Mouse (Mus musculus) thymus, postnatal 4 days (tissue): ENCODE measurements around the gene Iqcf1.
"Not testable (repeated sequence)": the region's sequence is repeated elsewhere in the genome, so short reads cannot be mapped to it uniquely, and the experiment has no call there.

Experiments used
- DNase-seq: peaks from one replicate; pipeline ENCODE4 v3.0.0; 2021

Gene Iqcf1

DNA sequence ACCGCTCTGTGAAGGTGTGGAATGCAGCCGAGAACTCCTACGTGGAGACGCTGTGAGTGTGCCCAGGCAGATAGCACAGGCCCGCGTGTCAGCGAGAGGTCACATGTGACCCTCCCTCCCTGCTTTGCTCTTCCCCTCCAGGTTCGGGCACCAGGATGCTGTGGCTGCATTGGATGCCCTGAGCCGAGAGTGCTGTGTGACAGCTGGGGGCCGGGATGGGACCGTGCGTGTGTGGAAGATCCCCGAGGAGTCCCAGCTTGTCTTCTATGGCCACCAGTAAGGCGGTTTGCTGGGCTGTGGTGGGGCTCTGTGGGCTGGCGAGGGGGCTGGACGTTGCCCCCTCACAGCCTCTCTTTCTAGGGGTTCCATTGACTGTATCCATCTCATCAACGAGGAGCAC is 16.2 kb upstream of the Iqcf1 start:
- no peak for DNase-seq

DNA sequence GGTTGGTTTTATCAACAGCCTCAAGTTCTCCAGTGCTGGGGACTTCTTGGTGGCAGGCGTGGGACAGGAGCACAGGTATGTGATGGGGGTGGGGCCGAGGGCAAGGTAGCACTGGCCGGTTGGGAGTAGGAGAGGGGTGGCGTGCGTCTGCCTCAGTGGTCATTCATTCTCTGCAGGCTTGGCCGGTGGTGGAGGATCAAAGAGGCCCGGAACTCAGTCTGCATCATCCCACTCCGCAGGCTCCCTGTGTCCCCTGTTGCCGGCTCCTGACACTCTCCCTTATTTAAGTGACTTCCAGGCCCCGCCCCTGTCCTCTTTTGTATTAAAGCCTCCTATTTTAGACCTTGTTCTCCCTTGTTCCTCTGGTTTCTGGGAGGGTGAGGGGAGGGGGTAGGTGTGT is 14.7 kb upstream of the Iqcf1 start:
- DNase-seq = no peak

DNA sequence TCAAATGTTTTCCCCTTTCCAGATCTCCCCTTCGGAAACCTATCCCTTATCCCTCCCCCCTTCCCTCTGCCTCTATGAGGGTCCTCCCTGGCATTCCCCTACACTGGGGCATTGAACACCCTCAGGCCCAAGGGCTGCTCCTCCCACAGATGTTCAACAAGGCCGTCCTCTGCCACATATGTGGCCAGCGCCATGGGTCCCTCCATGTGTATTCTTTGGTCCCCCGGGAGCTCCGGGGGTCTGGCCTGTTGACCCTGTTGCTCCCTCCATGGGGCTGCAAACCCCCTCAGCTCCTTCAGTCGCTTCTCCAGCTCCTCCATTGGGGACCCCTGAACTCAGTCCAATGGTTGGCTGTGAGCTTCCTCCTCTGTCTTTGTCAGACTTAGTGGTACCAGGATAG is 12.2 kb upstream of the Iqcf1 start:
- not testable (repeated sequence) for DNase-seq

DNA sequence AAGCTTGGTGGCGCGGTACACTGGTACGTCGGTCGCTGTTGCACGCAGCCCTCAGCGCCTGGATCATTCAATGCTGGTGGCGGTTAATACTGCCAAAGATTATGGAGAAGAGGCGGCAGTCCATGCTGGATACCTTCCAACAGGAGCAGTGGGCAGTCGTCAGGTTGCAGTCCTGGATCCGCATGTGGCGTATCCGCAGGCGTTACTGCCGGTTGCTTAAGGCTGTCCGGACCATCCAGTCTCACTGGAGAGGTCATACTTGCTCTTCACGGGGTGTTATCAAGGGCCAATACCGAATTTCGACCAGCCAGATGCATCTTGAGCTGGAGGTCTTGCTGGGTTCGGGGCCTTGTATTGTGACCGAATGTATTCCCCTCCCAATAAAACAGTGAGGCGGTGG is 2.1 kb downstream of the Iqcf1 start:
- no peak for DNase-seq

DNA sequence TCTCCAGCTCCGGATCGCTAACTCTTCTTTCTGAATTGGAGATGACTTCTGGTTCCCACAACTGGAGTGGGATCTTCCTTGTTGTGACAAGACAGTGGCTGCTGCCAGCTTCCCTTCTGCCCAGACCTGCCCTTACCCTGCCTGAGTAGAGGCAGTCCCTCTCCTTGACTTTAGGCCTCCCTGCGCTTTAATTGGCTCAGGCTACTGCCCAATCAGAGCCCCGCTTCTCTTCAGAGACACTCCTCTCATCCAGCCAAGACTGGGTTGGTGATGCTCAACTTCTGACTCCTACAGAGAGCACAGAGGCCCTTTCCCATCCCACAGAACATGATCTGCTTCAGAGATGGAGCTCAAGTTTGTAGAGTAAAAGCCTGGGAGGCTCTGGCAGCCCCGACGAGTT is 4.5 kb downstream of the Iqcf1 start:
- no peak for DNase-seq

DNA sequence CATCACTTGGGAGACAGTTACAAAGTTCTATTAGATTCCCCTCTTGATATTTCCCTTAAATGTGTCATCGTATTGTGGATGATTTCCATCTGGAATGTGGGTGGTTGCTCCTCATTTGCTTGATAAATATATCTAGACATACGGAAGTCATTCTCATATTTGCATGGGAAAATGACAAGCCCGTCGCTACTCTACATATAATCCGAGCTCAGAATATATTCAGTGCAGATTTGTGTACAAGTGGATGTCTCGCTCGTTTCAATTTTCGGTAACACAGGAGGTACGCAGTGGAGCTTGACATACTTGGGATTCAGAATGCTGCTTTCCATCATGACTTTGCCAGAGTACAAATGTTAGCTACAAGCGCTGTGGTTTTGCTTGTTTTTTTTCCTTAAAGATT is 9.6 kb downstream of the Iqcf1 start:
- DNase-seq = no peak

DNA sequence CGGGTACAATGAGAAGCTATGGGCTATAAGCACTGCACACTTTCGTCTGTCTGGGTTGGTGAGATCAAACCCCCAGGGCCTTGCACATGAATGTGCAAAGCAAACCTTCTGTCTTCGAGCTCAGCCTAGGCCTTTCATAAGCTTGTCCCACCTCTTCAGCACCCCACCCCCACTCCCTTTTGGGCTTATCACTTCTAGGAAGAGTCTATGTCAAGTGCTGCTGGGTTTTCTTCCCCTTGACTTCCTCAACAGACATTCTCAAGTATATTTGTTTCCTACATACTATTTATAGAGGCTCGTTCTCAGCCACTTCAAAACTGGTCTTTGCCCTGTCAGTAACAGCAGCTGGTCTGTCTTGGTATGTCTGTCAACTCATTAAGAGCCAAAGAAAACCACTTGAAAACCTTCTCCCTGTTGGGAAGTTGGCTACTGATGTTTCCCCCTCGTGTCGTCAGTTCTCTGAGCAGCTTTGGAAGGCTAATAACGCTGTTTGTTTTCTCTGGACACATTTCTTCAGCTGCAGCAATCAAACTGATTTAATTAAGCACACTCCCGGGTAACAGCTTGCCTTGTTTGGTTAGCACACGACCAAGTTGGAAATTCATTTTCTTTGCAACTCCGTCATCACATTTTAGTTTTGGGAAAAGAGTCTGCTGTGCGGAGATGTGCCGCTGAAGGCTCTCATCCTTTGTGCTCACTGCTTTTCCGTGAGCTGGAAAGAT is 13.1 kb downstream of the Iqcf1 start:
- no peak for DNase-seq

DNA sequence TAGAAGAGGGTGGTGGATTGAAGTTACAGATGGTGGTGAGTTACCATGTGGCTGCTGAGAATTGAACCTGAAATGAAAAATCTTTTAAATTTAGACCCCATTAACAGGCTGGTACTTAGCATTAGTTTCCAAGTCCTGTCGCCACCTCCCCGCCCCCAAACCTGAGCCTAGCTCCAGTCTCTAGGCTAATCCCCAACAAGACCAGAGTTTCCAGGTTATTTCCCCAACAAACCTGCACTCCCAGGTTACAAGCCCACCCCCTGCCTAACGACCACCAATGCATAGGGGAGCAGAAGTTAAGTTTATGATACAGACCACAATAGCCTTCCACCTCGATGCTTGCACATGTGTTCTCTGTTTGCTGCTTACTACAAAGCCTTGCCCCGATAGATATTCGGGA is 13.8 kb downstream of the Iqcf1 start:
- DNase-seq = no peak

DNA sequence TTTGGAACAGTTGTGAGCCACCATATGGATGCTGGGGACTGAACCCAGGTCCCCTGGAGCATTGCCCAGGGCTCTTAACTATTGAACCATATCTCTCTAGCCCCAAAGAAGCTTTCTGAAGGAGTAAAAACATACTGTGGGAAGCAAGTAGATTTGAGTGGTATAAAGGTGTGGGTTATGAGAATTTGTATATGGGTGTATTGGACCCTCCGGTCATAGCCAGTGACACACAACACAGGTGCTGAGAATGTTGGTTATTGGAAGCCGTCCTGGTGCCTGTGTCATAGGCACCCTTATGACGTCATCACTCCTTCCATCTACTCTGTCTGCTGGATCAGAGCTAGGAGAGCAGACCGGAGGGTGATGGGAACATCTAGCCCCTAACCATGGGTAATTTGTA is 14.5 kb downstream of the Iqcf1 start, which contains the start of gene Iqcf5:
TSS of gene Iqcf5 (plus strand) at position 301 of the 400 bp plus-strand sequence.
- no peak for DNase-seq

DNA sequence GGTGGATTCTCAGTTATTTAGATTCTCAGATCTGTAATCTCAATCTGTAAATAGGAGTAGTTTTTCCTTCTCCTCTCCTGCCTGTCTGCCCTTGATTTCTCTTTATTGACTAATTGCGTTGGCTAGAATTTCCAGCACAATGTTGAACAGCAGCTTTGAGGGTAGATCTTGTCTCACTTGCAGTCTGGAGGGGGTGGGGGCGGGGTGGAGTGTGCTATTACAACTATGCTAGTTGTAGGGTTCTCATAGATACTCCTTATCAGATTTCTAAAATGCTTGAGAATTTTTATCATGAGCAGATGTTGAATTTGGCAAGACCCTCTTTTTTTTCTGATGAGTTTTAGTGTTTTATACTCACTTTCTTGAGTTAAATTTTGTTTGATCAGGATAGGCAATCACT is 19.7 kb downstream of the Iqcf1 start:
- DNase-seq = no peak

DNA sequence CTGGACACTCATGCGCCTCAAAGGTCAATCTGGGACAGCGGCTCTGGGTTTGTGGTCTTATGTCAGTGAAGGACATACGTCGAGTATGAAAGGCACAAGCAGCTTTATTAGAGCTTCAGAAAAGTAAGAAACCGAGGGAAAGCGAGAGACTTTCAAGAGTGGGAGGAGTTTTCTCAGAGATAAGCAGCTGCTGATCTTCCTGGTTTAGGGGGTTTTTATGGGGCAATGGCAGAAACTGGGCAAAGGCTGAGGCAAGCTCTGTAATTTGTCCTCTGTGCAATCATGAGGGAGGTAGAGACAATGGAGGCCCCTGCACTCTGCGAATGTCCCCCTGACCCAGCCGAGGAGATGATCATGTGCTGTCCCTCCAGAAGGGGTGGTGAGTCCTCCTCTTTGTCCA is 20.1 kb downstream of the Iqcf1 start:
- DNase-seq = no peak

DNA sequence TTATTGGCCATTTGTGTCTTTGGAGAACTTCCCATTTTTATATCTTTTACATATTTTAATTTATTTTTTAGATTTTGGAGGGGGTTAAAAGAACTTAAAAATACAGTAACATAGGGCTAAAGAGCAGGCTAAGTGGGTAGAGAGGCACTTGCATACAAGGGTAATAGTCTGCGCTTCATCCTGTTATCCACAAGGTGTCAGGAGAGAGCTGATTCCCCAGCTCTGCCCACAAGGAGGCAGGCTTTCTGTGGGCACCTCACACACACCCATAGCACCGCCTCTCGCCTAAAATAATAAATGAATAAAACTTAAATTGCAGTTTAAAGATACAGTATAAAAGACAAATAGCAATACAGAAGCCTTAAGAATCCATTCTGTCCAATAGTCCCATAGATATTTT is 32.1 kb downstream of the Iqcf1 start:
- peak; percentile 38 for DNase-seq

DNA sequence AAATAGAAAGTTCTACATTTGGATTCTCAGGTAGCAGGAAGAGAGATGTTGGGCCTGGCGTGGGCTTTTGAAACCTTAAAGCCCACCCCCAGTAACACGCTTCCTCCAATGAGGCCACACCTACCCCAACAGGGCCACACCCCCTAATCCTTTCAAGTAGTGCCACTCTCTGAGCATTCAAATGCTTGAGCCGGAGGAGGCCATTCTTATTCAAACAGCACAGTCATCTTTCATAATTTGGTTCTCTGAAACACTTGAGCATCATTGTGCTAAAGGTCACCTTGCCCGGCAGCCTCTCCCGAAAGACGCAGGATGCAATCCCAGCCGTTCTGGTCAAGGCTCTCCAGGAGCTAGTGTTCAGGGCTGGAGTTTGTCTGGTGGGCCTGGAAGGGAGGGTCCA is 34.5 kb downstream of the Iqcf1 start:
- DNase-seq = no peak

DNA sequence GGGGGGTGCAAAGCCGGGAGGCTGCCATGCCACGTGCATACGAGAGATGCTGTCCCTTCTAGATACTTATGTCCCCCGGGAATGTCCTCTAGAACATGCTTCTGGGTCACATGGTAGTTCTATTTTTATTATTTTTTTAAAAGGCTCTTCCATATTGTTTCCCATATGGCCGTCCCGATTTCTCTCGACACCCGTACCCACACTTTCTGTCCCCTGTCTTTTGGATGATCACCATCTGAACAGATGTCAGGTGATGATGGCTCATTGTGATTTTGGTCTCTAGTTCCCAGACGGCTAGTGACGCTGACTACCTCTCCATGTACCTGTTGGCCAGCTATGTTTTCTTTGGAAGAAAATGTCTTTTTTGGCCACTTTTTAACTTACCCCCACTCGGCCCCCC is 35.2 kb downstream of the Iqcf1 start:
- DNase-seq = no peak
